Mouse (Mus musculus) neural tube, embryonic 14.5 days (tissue): ENCODE results near the gene Ak3. TPM values are rescaled to one million over a fixed set of nuclear protein-coding genes. Genes with fewer than 3 reads are reported as not detected.

ENCODE experiments used
- ATAC-seq: fragments of 200-750 bp; cut with Nextera tagmentation; 2 replicates; pipeline ENCODE4 v1.8.0; 2017; ENCODE audit warnings: low read depth, mild to moderate bottlenecking, moderate TSS enrichment, moderate library complexity
- H3K27ac ChIP-seq: fragments of 300-500 bp; sonication (generic); 2 replicates; pipeline ENCODE4 v1.5.1; 2014; ENCODE audit warnings: low read depth, mild to moderate bottlenecking, control low read depth, low read length, moderate library complexity, mixed read lengths
- H3K27me3 ChIP-seq: fragments of 300-500 bp; sonication (generic); 2 replicates; pipeline ENCODE4 v1.6.1; 2014; ENCODE audit warnings: low read length; ENCODE audit not compliant: control insufficient read depth, insufficient read depth
- H3K36me3 ChIP-seq: fragments of 300-500 bp; sonication (generic); 2 replicates; pipeline ENCODE4 v1.6.1; 2014; ENCODE audit warnings: low read length, mixed read lengths; ENCODE audit not compliant: control insufficient read depth, insufficient read depth
- H3K4me1 ChIP-seq: fragments of 300-500 bp; sonication (generic); 2 replicates; pipeline ENCODE4 v1.6.1; 2014; ENCODE audit warnings: low read length; ENCODE audit not compliant: control insufficient read depth, insufficient read depth
- H3K4me2 ChIP-seq: fragments of 300-500 bp; sonication (generic); 2 replicates; pipeline ENCODE4 v1.6.1; 2014; ENCODE audit warnings: mild to moderate bottlenecking, low read depth, low read length, control low read depth
- H3K4me3 ChIP-seq: fragments of 300-500 bp; sonication (generic); 2 replicates; pipeline ENCODE4 v1.5.1; 2014; ENCODE audit warnings: low read depth, low read length, control low read depth, mixed read lengths
- H3K9ac ChIP-seq: fragments of 300-500 bp; sonication (generic); replicated peaks from 2 replicates; pipeline ENCODE4 v1.6.1; 2014; ENCODE audit warnings: low read depth, mild to moderate bottlenecking, control low read depth, low read length, mixed read lengths
- H3K9me3 ChIP-seq: fragments of 300-500 bp; sonication (generic); 2 replicates; pipeline ENCODE4 v1.6.1; 2016; ENCODE audit warnings: low read length; ENCODE audit not compliant: control insufficient read depth
- WGBS: fragments of 180-500 bp; shearing (Covaris S2); extraction: QIAGEN DNeasy Blood & Tissue Kit; methylation state at CpG from one replicate; pipeline ENCODE4 v1.1.7; 2014; 5-methylcytosine and 5-hydroxymethylcytosine counted together
- polyA plus RNA-seq: library from polyadenylated mRNA; unstranded; fragments of >200 nt; fragmentation: Nextera tagmentation; extraction: Ambion mirVana; gene quantifications from 2 replicates; pipeline ENCODE4 v1.2.1, GENCODE M21; 2014

The Ak3 gene
- polyA plus RNA-seq, 1 experiment from 2014 or later = 73.0 TPM

DNA sequence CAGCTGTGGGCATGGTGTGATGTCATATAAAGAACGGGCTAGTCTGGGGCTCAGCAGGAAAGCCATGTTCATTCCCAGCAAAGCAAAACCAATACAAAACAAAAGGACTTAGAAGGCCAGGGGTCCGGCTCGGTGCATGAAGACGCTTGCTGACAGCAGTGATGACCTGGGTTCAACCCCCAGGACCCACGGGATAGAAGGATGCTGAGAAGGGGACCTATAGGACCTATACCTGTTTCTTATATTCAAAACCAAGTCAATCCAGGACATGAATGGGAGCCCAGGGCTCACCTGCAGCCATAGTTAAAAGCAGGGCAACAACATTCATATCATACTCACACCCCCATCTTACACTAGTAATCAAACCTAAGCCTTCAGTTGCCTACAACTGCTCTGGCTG lies 15.2 kb upstream of the Ak3 start:
- WGBS = 83% methylated on average over 5 of the region's 5 CpGs
- no peak overlapping the region for H3K4me3 ChIP-seq
- no peak overlapping the region for H3K4me2 ChIP-seq
- no peak overlapping the region for H3K9ac ChIP-seq
- H3K4me1 ChIP-seq = no peaks in the 10 kb centered on the region
- H3K9me3 ChIP-seq = no peaks in the 10 kb centered on the region
- H3K36me3 ChIP-seq = no peaks in the 10 kb centered on the region
- no peak for ATAC-seq
- H3K27me3 ChIP-seq = no peaks in the 10 kb centered on the region
- H3K27ac ChIP-seq = no peak overlapping the region

DNA sequence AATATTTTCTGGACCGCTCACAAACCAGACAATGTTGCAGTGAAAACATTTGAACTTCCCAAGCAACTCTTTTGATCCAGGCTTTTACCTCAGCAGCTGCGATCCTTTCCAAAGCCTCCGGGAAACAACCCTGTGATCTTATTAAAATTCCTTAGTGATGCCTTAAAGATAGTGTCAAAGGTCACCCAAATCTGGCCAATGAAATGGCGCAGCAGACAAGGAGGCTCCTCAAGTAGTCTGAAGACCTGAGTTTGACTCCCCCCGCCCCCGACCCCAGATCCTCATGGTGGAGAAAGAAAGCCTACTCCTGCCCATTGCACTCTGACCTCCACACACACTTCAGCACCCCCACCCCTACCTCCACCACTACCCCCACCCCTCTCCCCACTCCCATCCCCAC lies 12.5 kb upstream of the Ak3 start:
- Histone ChIP-seq H3K36me3 (no peaks in the 10 kb centered on the region), H3K4me3 (no peak overlapping the region), H3K27ac (no peak overlapping the region), H3K9me3 (no peaks in the 10 kb centered on the region), H3K9ac (no peak overlapping the region), H3K27me3 (no peaks in the 10 kb centered on the region), H3K4me2 (no peak overlapping the region), H3K4me1 (no peaks in the 10 kb centered on the region)
- no peak for ATAC-seq
- 51% methylated on average over 6 of the region's 6 CpGs for WGBS

DNA sequence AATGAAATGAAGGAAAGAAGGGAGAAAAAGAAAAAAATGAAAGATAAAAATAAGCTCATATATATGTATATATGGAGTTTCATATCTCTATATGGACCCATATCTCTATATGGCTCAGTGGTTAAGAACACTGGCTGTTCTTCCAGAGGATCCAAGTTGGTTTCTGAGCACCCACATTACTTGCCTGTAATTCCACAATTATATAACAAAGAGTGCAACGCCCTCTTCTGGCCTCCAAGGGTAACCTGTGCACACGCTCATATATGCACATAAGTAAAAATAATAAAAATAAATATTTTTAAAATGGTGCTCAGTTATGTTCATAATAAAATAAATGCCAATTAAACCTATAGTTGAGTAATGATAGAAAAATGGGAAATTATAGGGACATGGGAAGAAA lies 11.9 kb upstream of the Ak3 start:
- H3K27me3 ChIP-seq = no peaks in the 10 kb centered on the region
- 85% methylated on average over 2 of the region's 2 CpGs for WGBS
- no peak overlapping the region for H3K27ac ChIP-seq
- H3K9ac ChIP-seq = no peak overlapping the region
- H3K36me3 ChIP-seq = no peaks in the 10 kb centered on the region
- no peaks in the 10 kb centered on the region for H3K4me1 ChIP-seq
- no peaks in the 10 kb centered on the region for H3K9me3 ChIP-seq
- H3K4me2 ChIP-seq = no peak overlapping the region
- no peak overlapping the region for H3K4me3 ChIP-seq
- ATAC-seq = no peak

DNA sequence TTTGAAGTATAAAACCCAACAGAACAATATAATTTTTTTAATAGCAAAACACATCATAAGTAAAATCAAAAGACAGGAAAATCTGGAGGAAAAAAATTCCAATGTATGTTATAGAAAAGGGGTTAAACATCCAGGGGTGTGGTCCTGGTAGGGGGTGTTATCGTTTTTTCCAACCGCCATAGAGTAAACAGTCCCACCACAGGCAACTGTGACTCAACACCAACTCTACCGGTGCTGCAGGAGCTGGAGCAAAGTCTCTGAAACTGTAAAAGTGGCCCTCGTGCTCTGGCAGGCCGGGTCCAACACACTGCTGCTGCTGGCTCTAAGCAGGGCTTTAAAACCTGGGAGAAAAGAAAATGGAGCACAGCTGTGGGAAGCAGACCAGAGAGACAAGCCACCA lies 11.0 kb upstream of the Ak3 start:
- WGBS = 91% methylated on average over 5 of the region's 5 CpGs

DNA sequence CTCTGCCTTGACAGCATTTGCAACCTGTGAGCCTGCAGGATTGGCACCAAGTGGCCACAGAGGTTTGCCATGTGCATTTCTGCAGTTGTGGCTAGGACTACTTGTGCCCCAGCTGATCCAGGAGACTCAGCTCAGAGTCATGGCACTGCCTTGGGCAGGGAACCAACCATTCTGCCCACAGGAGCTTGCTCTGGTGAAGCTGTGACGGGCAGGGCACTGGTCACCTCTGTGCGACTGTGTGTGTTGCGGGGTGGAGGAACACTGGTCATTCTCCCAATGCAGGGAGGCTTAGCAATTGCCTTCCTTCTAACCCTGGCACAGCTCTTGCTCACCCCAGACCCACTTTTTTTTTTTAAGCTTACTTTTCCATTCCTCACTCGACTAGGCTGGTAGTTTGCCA lies 7.7 kb upstream of the Ak3 start:
- Histone ChIP-seq H3K9ac (no peak overlapping the region), H3K36me3 (no peaks in the 10 kb centered on the region), H3K27me3 (no peaks in the 10 kb centered on the region), H3K9me3 (no peaks in the 10 kb centered on the region), H3K4me2 (no peak overlapping the region), H3K27ac (no peak overlapping the region), H3K4me1 (no peaks in the 10 kb centered on the region), H3K4me3 (no peak overlapping the region)
- 88% methylated on average over 4 of the region's 4 CpGs for WGBS
- ATAC-seq = no peak

More for the DNA sequence above, 11.0 kb upstream of the Ak3 start:
- H3K36me3 ChIP-seq = no peaks in the 10 kb centered on the region
- ATAC-seq = no peak
- H3K27me3 ChIP-seq = no peaks in the 10 kb centered on the region
- no peak overlapping the region for H3K27ac ChIP-seq
- H3K4me1 ChIP-seq = no peaks in the 10 kb centered on the region
- H3K9ac ChIP-seq = no peak overlapping the region
- no peaks in the 10 kb centered on the region for H3K9me3 ChIP-seq
- no peak overlapping the region for H3K4me3 ChIP-seq
- H3K4me2 ChIP-seq = no peak overlapping the region

DNA sequence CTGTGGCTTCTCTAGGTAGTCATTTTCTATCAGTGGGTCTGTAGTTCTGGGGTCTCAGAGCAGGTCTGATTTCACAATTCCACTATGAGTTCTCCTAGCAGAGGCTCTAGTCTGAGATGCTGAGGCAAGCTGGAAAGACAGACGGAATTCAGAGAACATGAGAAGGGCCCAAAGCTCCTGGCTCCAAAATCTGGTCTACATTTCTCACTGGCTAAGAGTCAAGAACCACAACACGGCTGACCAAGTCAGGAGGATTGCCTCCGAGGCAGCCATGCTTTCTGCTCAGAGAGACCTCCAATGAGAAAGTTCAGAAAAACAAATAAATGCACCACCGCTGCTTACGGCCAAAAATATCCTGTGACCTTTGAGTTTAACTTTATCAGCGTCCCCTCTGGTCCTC lies 6.8 kb upstream of the Ak3 start:
- WGBS = 85% methylated on average over 6 of the region's 6 CpGs
- no peaks in the 10 kb centered on the region for H3K9me3 ChIP-seq
- ATAC-seq = no peak
- H3K36me3 ChIP-seq = no peaks in the 10 kb centered on the region
- no peak overlapping the region for H3K27ac ChIP-seq
- no peak overlapping the region for H3K4me2 ChIP-seq
- H3K4me1 ChIP-seq = no peaks in the 10 kb centered on the region
- no peak overlapping the region for H3K9ac ChIP-seq
- no peaks in the 10 kb centered on the region for H3K27me3 ChIP-seq
- H3K4me3 ChIP-seq = no peak overlapping the region

DNA sequence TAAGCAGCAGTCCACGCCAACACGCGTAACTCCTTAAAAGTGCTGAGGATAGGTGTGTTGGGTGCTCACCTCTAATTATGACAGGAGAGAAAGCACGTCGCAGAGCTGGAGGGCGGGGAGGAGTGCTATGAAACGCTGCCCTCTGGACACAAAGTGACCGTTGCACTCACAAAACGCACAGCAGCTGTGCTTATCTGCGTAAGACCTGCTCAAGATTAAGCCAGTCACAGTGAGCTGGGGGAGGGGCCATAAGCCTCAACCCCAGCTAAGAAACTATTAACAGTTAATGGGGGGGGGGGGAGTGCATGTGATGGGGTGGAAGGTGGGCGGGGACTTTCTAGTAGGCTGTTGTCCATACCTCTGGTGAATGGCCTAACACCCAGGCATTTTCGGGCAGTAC lies 5.0 kb upstream of the Ak3 start:
- Histone ChIP-seq H3K9ac (no peak overlapping the region), H3K9me3 (no peaks in the 10 kb centered on the region), H3K4me3 (no peak overlapping the region), H3K36me3 (no peaks in the 10 kb centered on the region), H3K27ac (no peak overlapping the region), H3K4me1 (peaks cover 4% of the 10 kb centered on the region; the same call in 1 of the 2 replicates), H3K27me3 (no peaks in the 10 kb centered on the region), H3K4me2 (no peak overlapping the region)
- no peak for ATAC-seq
- whole genome bisulfite sequencing = 95% methylated on average over 12 of the region's 12 CpGs

DNA sequence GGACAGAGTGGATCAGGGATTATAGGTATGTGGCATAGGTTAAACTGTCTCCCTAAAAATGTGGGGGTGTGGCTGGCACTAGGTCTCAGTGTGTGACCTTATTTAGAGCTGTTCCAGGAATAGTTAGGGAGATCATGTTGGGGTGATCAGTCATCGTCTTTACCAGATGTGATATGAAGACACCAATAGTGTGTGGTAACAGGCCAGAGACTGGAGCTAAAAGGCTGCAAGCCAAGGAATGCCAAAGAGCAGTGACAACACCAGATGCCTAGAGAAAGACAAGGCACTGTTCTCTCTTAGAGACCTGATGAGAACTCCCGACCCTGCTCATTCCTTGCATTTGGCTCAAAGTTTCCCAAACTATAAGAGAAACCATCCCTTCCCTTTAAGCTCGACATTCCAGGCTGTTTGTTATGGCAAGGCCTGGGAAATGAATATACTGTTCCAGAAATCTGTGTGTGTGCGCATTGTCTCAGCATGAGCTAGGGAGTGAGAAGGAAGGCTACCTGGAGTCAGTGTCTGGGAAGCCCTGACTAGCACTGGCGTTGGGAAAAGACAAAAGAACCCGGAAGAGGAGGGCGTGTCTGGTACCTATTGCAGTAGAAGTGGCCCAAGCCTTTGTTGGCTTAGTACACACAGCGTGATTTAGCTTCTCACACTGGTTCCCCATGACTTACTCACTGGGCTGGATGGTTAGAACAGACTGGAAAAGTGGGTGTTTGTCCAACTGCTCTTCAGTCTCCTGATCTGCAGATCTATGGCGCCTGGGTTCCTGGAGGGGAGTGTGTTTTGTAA lies 2.6 kb upstream of the Ak3 start:
- H3K4me2 ChIP-seq = no peak overlapping the region
- H3K27ac ChIP-seq = no peak overlapping the region
- no peaks in the 10 kb centered on the region for H3K27me3 ChIP-seq
- 77% methylated on average over 9 of the region's 9 CpGs for WGBS
- H3K9me3 ChIP-seq = no peaks in the 10 kb centered on the region
- ATAC-seq = no peak
- peaks cover 13% of the 10 kb centered on the region for H3K4me1 ChIP-seq
- no peak overlapping the region for H3K9ac ChIP-seq
- no peak overlapping the region for H3K4me3 ChIP-seq
- H3K36me3 ChIP-seq = no peaks in the 10 kb centered on the region

DNA sequence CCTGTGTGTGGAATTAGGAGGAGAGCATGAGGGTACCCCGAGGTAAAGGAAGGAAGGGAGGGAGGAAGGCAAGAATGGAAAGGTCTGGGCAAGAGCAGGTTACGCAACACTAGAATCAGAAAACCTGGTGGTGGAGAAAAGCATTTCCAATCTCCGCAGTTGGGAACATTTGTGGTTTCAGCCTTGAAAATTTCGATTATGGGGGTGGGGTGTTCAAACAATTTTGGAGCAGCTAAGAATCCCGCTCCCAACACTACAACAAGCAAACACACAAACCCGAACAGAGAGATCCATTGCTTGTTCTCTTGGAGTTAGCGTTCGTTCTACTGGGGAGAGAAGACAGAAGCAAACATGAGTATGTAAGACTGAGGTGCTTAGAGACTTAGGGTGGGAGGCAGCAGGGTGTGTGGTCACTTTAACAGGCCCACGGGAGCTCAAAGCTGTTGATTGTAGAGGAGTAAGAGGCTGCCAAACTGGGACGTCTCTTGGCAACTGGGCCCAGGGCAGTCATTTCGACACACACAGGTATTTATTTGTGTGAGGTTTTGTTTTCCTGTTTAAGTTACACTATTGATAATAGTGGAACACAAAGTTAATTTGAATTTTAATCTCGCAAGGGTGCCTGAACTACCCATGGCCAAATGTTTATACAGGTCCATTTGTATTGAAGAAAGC lies 1.8 kb upstream of the Ak3 start:
- Histone ChIP-seq H3K4me1 (peaks cover 13% of the 10 kb centered on the region), H3K4me2 (no peak overlapping the region), H3K9me3 (no peaks in the 10 kb centered on the region), H3K36me3 (no peaks in the 10 kb centered on the region), H3K9ac (no peak overlapping the region), H3K4me3 (no peak overlapping the region), H3K27me3 (no peaks in the 10 kb centered on the region), H3K27ac (no peak overlapping the region)
- WGBS = 83% methylated on average over 12 of the region's 12 CpGs
- no peak for ATAC-seq
